Mouse (Mus musculus) erythroblast, adult 5-6 weeks (primary cell): ENCODE measurements around the gene Trim17. TPM values are rescaled to one million over a fixed set of nuclear protein-coding genes. Genes with fewer than 3 reads are reported as not detected.
"Not testable (repeated sequence)": the region's sequence is repeated elsewhere in the genome, so short reads cannot be mapped to it uniquely, and the experiment has no call there.

Source experiments
- ATAC-seq: replicated peaks from 2 replicates; pipeline ENCODE4 v1.8.0; 2016; ENCODE audit warnings: moderate number of reproducible peaks, mild to moderate bottlenecking, moderate TSS enrichment, inconsistent platforms; ENCODE audit not compliant: poor library complexity, low FRiP score, severe bottlenecking
- total RNA-seq, 2 experiments: library from RNA; stranded (forward) in 1 of 2; stranded (reverse) in 1 of 2; fragments of 150-400 nt in 1 of 2; fragments of 200-764, 138-1000 nt in 1 of 2; gene quantifications; 2 replicates each; pipeline versions ENCODE4 v1.2.3 to v1.2.4; 2015 to 2017; ENCODE audit warnings: low replicate concordance in 2 of 2

The Trim17 gene
- total RNA-seq, 2 experiments from 2014 or later: not detected

DNA sequence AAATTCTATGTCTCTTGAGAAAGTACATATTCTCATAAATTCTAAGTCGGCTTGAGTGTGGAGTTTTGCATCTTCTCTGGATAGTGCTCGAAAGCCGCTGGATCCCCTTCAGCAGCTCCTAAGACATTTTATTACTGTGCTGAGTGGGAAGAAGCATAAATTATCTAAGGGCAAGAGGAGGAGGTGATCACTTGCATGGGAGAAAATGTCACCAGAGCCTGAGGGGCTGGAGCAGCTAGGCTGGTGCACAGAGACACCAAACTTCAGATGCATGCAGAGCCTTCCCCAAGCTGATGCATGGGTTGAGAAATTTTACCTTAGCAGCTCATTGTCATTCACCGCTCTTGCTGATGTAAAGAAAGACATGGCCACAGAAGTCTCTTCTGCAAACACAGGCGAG is 10.3 kb upstream of the Trim17 start:
- ATAC-seq: no peak

GRCm38 (mm10) chr11:58947306-58947705 is 7.2 kb upstream of the Trim17 start:
- no peak for ATAC-seq

DNA sequence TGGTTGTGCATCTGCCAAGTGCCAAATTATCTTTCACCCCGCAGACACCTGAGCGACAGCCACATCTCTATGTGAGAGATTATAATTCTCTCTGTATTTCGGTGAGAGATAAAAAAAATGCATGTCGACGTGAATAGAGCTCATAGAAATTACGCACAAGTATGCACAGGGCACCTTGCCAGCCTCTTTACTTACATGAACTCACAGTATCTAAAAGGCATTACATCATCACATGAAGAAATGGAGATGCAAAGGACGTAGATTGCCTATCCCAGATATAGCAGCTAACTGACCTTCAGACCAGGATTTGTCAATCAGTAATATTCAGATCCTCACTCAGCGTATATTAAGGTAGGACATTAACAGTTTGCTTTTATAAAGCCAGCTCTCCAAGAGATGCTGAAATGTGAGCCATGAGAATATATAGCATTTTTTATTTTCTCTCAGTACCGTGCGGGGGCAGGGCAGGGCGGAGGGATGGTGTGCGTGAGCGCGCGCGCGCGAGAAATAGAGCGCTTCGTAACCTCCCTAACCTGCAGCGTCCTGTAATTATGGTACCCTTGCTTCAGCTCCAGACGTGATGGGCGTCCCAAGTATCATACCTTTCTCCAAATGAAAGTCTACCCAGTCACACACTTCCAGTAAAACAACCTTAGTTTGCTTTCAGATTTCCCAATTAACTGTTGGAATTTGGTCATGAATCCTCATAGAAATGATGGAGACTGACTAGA is 6.5 kb upstream of the Trim17 start:
- ATAC-seq: peak; percentile 70

GRCm38 (mm10) chr11:58948542-58949479 is 5.7 kb upstream of the Trim17 start, which contains the start of gene Hist3h2ba:
Gene Hist3h2ba (plus strand): TSS chr11:58948920.
- ATAC-seq: peak; percentile 85

- ATAC-seq: no peak
Observed at GRCm38 (mm10) chr11:58949480-58950431, 4.7 kb upstream of the Trim17 start.

- ATAC-seq: no peak
Observed at GRCm38 (mm10) chr11:58951210-58951609, 3.3 kb upstream of the Trim17 start.

GRCm38 (mm10) chr11:58953351-58954169 is 925 bp upstream of the Trim17 start:
- ATAC-seq: peak; percentile 34

GRCm38 (mm10) chr11:58954170-58954419 is 390 bp upstream of the Trim17 start:
- not testable (repeated sequence) for ATAC-seq

DNA sequence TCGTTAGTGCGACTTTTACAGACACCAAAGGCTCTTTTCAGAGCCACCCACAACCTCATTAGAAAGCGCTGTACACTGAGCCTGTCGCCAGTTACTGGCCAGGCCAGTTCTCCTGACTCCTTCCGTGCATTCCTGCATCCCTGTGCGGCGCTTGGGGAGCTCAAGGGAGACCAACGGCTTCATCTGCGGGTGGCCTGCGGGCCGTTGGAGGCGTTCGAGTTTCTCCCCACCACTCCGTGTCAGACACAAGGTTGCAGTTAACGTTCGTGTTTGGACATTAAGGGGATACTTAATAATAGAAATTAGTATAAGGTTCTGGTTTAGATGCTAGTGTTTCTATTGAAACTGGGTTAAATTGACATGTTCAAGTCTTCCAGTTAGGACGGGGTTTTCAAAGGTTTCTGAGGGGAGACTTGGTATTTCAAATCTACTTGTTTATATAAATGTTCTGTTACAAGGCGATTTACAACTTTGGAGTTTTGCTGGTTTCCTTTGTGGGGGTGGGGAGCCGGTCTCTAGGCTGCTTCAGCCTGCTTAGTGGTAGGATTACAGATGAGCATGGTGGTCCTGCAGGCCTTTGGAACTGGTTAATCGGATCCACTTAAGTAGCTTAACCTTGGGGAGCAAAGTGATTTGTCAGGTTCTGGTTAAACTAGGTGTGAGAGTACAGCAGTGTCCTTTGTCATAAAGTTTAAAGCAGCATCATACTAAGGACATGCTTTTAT is 820 bp downstream of the Trim17 start:
- ATAC-seq: peak; percentile 10

DNA sequence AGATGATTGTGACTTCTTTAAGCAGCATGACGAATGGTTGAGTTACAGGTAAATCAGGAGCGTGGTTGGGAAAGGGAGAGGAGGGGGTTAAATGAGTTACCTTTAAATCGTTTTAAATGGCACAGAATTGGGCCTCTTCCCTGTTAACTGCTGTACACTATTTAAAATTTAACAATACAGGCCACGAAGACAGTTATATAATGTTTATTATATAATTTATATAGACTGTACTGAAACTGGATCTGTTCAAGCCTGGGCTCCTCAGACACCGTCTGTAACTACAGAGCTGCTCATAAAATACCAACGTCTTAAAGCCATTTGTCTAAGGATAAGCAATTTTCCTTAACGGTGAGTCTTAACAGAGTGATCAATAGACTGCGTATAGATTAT is 1.4 kb downstream of the Trim17 start:
- ATAC-seq: no peak

DNA sequence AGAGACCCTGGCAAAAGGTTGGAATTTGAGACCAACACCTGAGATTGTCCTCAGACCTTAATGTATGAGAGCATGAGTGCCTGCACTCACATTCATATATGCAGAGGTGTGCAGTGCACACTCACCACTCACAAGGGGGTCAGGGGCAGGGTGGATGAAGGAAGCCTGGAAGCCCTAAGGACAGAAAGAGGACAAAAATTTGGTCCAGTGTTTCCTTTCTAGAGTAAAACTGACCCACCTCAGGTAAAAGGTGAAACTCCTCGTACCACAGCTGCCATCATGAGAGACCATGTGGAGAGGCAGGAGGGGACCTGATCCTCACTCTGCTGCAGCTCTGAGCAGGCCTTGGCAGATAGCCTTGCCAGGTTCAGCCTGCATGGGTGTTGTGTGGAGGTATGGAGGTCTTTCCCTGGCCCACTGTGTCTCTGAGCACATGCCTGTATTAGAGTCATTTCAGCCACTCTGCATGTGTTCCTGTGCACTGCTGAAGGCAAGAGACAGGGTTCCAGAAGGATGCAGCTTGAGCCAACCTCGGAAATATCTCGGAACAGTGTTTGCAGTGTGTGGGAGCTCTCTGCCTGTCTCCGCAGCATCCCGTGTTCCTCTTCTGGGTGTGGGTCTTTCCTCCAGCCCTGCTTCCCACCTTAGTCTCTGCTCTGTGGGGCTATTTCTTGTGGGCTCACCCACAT is 2.9 kb downstream of the Trim17 start:
- no peak for ATAC-seq

- ATAC-seq: no peak
Observed at GRCm38 (mm10) chr11:58958536-58958935, 4.1 kb downstream of the Trim17 start.

DNA sequence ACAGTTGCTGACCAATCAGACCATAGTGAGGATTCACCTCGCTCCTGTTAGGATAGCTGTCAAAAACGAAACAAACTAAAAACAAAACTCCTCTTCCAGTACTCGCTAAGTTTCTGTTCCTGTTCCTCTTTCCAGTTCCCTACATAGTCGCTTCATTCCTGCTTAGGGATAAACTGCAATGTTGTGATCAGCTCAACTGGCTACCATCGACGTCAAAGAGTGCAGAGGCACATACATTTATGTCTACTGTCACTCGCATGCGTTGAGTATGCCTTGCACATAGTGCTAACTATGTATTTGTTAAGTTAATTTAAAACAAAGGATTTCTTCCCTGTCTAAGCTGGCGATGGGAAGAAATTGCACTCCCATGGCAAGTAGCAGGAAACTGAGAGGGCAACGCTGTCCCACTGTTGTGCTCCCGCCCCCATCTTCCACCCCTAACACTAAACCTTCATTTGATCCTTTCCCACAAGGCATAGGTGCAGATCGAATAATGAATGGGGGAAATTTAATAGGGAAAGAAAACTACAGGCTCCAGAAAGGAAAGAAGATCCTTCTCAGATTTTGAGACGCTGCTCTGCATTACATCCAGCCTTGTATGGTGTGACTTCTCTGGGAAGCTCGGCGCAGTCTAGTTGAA is 4.8 kb downstream of the Trim17 start:
- no peak for ATAC-seq

DNA sequence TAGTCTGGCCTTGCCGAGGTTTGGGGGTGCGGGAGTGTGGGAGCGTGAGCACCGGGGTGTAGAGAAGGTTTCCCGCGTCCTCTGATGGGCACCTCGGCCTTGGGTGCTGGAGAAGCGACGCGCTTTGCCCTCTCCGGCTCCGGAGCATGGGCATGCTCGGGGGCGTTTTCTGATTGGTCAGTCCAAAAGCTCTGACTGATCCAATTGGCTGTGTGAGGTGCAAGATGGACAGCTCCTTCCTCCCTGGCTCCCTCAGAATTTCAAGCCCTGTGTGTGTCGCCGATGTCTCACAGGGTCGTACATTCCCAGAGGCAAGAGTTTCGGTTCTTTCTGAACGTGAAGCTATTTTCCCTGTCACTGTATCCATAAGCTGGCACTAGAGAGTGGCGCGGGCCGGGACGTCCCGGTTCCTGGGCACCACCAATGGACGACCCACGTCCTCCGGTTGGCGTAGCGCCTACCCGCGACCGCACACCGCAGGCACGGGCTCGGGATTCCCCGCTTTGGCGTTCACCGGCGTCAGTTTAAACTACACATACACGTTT is 5.5 kb downstream of the Trim17 start:
- ATAC-seq: peak; percentile 82

DNA sequence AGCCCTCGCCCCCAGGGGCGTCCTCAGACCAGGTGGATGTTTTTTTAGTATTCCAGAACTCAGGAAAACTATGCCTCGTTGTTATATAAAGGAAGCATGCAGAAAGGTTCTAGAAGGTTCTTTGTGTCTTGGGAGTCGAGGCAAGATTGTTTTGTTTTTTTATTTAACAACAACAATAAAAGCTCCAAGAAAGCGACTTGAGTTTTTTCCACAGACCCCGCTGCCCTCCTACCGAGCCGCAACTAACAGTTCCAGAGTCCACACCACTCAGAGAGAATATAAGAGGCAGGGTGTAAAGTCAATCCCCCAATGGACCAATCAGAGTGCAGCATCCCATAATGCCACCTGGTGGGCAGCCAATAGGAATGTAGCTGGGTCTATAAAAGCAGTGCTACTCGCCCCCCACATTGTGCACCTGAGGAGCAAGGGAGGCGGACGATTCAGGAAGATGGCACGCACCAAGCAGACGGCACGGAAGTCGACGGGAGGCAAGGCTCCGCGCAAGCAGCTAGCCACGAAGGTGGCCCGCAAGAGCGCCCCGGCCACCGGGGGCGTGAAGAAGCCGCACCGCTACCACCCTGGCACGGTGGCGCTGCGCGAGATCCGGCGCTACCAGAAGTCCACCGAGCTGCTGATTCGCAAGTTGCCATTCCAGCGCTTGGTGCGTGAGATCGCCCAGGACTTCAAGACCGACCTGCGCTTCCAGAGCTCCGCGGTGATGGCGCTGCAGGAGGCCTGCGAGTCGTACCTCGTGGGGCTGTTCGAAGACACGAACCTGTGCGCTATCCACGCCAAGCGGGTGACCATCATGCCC is 7.1 kb downstream of the Trim17 start:
- ATAC-seq: no peak

GRCm38 (mm10) chr11:58963543-58963942 is 9.1 kb downstream of the Trim17 start:
- ATAC-seq: no peak
